Mouse (Mus musculus) cortical plate, adult 2 months (tissue): ENCODE data around the gene Kynu.

Source experiments
- CTCF ChIP-seq: fragments of 200-500 bp; IDR thresholded peaks from 2 replicates; pipeline ENCODE4 v1.5.1; 2011; ENCODE audit warnings: mild to moderate bottlenecking, control low read depth, low read length; ENCODE audit not compliant: insufficient read depth; ENCODE audit errors: extremely low read depth
- POLR2A ChIP-seq: fragments of 200-500 bp; IDR thresholded peaks from 2 replicates; pipeline ENCODE4 v1.6.1; 2011; ENCODE audit warnings: mild to moderate bottlenecking, low read length, control low read depth; ENCODE audit not compliant: insufficient read depth; ENCODE audit errors: extremely low read depth

- no peak for TF ChIP-seq POLR2A
- peak; percentile 79 for TF ChIP-seq CTCF
Observed at GRCm38 (mm10) chr2:43673619-43674018, 118.5 kb downstream of the Kynu start.
